Mouse (Mus musculus) CH12.LX (cell line): ENCODE results near the gene A730049H05Rik.

Source experiments
- CTCF ChIP-seq, 2 experiments: IDR thresholded peaks in 1 of 2; conservative IDR thresholded peaks in 1 of 2; 2 replicates each; pipeline ENCODE4 v1.5.1; 2011 to 2012; ENCODE audit warnings: low read depth in 2 of 2, low read length in 2 of 2, improper control_type of control experiment in 1 of 2, inconsistent platforms in 1 of 2, mild to moderate bottlenecking in 1 of 2, moderate library complexity in 1 of 2
- EP300 ChIP-seq: IDR thresholded peaks from 2 replicates; pipeline ENCODE4 v1.6.1; 2011; ENCODE audit warnings: low read length, improper control_type of control experiment

DNA sequence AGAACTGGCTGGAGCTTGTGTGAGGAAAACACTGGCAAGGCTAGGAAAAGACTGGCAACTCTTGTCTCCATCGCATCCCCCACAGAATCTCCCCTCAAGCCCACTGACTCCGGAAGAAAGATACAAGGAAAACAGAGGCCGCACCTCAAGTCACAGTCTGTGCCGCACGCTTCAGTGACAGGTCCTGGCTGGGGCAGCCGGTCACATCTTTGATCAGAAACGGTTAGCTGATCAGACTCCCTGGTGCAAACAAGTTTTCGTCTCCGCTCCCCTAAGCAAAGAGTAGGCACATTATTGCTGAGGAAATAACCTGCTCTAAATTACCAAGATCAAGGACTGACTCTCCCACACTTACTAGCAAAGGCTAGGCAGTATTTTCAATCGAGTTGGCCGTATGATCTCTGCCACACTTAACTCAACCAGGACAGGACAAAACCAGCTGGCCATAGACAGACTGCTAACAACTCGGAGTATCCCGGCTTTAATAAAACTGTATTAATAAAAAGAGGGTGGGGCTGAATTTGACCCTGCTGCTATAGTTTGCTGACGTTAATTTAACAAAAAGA is 63.5 kb downstream of the A730049H05Rik start:
- TF ChIP-seq EP300 (no peak), CTCF (conservative IDR thresholded peaks at IDR 0.05 in 1 of 2, IDR thresholded peaks at IDR 0.05 in 1 of 2; ENCODE audit: low read depth in 2 of 2, low read length in 2 of 2) (no peak)
